Mouse (Mus musculus): ENCODE measurements around the gene Gm12845.

DNA sequence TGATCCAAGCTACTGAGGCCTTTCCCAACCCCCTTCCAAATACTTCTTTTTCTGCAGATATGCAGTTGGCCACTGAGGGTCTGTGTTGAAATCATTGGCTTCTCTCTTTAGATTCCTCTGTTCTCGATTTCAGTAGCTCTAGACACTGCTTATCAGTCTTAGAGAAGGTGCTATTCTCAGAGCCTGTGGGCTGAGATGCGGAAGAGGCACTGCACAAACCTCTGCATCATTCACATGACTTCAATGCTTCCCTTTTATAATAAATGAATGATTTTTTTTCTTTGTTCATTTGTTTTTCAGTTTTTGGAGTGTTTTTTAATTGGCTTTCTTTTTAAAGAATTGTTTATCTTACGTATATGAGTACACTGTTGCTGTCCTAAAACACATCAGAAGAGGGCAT is 11.9 kb upstream of the Gm12845 start:
- no peak for TF ChIP-seq POLR2A (IDR thresholded peaks at IDR 0.05; ENCODE audit: insufficient read length, low read depth)
- TF ChIP-seq MYOD1 (IDR thresholded peaks at IDR 0.05; ENCODE audit: control insufficient read depth in 1 of 3, insufficient read length in 2 of 3, low read depth in 2 of 3): no peak
- TF ChIP-seq E2F4 (IDR thresholded peaks at IDR 0.05; ENCODE audit: insufficient read depth): no peak
- TF ChIP-seq USF1 (IDR thresholded peaks at IDR 0.05; ENCODE audit: low read depth): no peak
- TF ChIP-seq TCF3 (IDR thresholded peaks at IDR 0.05; ENCODE audit: insufficient read length, low read depth): no peak
- no peak for TF ChIP-seq REST (IDR thresholded peaks at IDR 0.05; ENCODE audit: insufficient read depth, insufficient read length)
- TF ChIP-seq MYOG (IDR thresholded peaks at IDR 0.05; ENCODE audit: control insufficient read depth in 1 of 3, insufficient read depth in 1 of 3, insufficient read length in 2 of 3, low read depth in 2 of 3): no peak
- TF ChIP-seq CEBPB (IDR thresholded peaks at IDR 0.05; ENCODE audit: insufficient read depth, poor library complexity, severe bottlenecking): no peak
- no peak for TF ChIP-seq MAX (IDR thresholded peaks at IDR 0.05; ENCODE audit: low read depth)
- no peak for TF ChIP-seq POLR2AphosphoS2 (IDR thresholded peaks at IDR 0.05; ENCODE audit: insufficient read length, low read depth)
